Mouse (Mus musculus) spleen, adult 2 months (tissue): ENCODE data around the gene H2-M10.6.

Experiments
- CTCF ChIP-seq: fragments of 200-500 bp; IDR thresholded peaks from 2 replicates; pipeline ENCODE4 v1.5.1; 2011; ENCODE audit warnings: mild to moderate bottlenecking, inconsistent platforms; ENCODE audit not compliant: insufficient read depth, insufficient read length, insufficient replicate concordance; ENCODE audit errors: extremely low read depth
- POLR2A ChIP-seq: fragments of 200-500 bp; IDR thresholded peaks from 2 replicates; pipeline ENCODE4 v1.6.1; 2011; ENCODE audit warnings: low read depth, low read length, inconsistent platforms

- TF ChIP-seq CTCF (no peak), POLR2A (no peak)
These were observed 16.5 kb downstream of the H2-M10.6 start for GRCm38 (mm10) chr17:36828488-36828887.
